Mouse (Mus musculus): ENCODE data around the gene Kbtbd8.

DNA sequence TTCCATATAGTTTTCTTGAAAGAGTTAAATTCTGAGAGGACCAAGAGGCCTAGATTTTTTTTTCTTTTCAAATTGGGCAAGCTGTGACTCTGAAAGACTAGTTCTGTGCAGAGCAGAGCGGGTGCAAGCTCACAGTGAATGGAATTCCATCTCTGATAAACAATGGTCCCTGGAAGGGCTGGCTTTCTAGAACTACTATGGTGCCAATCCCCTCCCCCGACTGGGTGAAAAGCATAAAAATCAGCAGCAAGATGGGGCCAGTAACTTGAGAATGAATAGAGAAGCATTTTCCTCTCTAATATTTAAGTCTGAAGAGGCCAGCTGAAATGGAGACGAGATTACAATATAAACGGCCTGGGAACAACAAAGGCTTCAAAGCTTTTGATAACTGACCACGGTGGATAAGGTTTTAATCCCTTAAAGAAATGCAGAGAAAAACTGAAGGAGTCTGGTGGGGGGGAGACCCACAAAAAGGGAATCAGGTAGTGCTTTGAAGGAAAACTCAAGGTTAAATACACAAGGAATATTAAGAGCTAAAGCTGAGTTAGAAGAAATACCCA, 50.7 kb downstream of the Kbtbd8 start:
- no peak for TF ChIP-seq CTCF (conservative IDR thresholded peaks at IDR 0.05; ENCODE audit: low read length)
- no peak for TF ChIP-seq POU5F1 (IDR thresholded peaks at IDR 0.05; ENCODE audit: borderline replicate concordance, low read length)
- TF ChIP-seq NANOG (IDR thresholded peaks at IDR 0.05; ENCODE audit: borderline replicate concordance, low read length) = no peak

Data from E14TG2a.4 (cell line).